Mouse (Mus musculus) myocyte (in vitro differentiated cells): Measurements from ENCODE around the gene Stox1.

Source experiments
- CEBPB ChIP-seq: IDR thresholded peaks from 2 replicates; pipeline ENCODE4 v1.6.1; 2011; ENCODE audit warnings: mild to moderate bottlenecking, moderate library complexity; ENCODE audit not compliant: poor library complexity, insufficient read depth, severe bottlenecking
- E2F4 ChIP-seq: IDR thresholded peaks from one replicate; pipeline ENCODE4 v1.6.1; 2011; ENCODE audit warnings: mild to moderate bottlenecking, control low read depth, moderate library complexity; ENCODE audit not compliant: insufficient read depth
- MAX ChIP-seq: IDR thresholded peaks from one replicate; pipeline ENCODE4 v1.6.1; 2011; ENCODE audit warnings: low read depth, mild to moderate bottlenecking, control low read depth
- POLR2A ChIP-seq: IDR thresholded peaks from one replicate; pipeline ENCODE4 v1.6.1; 2011; ENCODE audit warnings: low read depth, mild to moderate bottlenecking, control low read depth, moderate library complexity; ENCODE audit not compliant: insufficient read length
- TCF12 ChIP-seq: IDR thresholded peaks from one replicate; pipeline ENCODE4 v1.6.1; 2011; ENCODE audit warnings: mild to moderate bottlenecking, control low read depth; ENCODE audit not compliant: poor library complexity, insufficient read depth, severe bottlenecking
- USF1 ChIP-seq: IDR thresholded peaks from one replicate; pipeline ENCODE4 v1.6.1; 2011; ENCODE audit warnings: low read depth, mild to moderate bottlenecking, control low read depth, moderate library complexity

DNA sequence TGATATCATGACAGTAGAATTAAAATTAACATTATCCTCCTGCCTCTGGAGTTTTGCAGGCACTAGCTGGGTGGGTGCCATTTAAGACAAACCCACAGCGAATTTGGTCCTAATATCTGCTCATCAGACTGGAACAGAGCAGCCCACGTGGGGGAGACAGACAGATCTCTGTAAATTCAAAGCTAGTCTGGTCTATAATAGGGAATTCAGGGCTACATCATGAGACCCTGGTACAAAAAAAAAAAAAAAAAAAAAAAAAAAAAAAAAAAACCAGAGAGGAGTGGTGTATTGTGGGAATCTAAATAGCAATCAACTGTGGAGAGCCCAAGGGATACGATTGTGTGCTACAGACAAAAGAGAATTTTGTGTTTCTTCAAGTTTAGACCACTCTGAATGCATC lies 33.7 kb downstream of the Stox1 start:
- TF ChIP-seq POLR2A: no peak
- no peak for TF ChIP-seq USF1
- no peak for TF ChIP-seq MAX
- TF ChIP-seq E2F4: no peak
- no peak for TF ChIP-seq TCF12
- TF ChIP-seq CEBPB: no peak
